Mouse (Mus musculus) T-helper 1 cell (primary cell): ENCODE measurements at regions not wholly inside any gene's neighbourhood (a gene's known extent, or its start where the extent isn't known, plus 50 kb on each side); places are given as distances from the start of the nearest gene placed in this dataset.
"Not testable (repeated sequence)": the region's sequence is repeated elsewhere in the genome, so short reads cannot be mapped to it uniquely, and the experiment has no call there.

ENCODE experiments used
- in situ Hi-C: fragments of 300-600 bp; cut with MboI, MseI; formaldehyde crosslinking; loops from one replicate; pipeline ENCODE4 v1.15.1; 2025; ENCODE audit warnings: high pct_unique_total_duplicates

DNA sequence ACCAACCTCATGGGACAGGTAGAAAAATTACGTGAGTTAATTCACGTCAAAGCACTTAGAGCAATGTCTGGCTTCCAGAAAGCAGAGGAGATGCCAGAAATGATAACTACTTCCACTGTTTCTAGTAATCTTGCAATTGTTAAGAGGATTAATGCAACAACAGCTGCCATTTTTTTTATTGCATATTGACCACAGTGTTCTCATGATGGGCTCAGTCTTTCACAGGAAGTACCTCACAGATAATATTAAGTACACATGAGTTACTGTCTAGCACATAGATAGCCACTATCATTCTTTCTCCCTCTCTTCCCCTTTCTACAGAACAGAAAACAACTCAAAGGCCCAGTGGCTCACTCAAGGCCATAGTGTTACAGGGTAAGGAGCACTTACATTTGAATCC, 104.8 kb upstream of the Abca1 start:
- in situ Hi-C loops: no loop called here

GRCm38 (mm10) chr4:53263776-53264175, 104.1 kb upstream of the Abca1 start:
- in situ Hi-C loops: no loop called here

- in situ Hi-C loops: no loop called here
These were observed 102.8 kb upstream of the Abca1 start for GRCm38 (mm10) chr4:53262466-53262865.

- in situ Hi-C loops: no loop called here
These were observed 102.0 kb upstream of the Abca1 start for GRCm38 (mm10) chr4:53261556-53262140.

DNA sequence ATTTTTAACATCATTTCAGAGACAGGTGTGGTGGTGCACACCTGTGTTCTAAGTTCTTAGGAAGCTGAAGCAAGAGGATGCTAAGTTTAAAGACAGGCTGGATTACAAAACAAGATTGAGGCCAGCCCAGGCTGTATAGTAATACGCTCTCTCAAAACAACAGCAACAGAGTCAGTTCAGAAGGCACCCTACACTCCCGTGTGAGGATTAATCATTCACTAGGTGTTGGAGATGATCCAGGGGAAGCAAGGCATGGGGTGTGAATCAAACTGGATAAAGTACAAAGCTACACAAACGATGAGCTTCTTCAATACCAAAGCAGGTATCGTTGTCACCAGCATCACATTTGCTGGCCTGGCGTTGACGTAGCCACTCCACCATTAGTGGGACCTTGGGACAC, 99.3 kb upstream of the Abca1 start:
- in situ Hi-C loops: no loop called here

- in situ Hi-C loops: no loop called here
These were observed 97.3 kb upstream of the Abca1 start for GRCm38 (mm10) chr4:53256996-53257395.

DNA sequence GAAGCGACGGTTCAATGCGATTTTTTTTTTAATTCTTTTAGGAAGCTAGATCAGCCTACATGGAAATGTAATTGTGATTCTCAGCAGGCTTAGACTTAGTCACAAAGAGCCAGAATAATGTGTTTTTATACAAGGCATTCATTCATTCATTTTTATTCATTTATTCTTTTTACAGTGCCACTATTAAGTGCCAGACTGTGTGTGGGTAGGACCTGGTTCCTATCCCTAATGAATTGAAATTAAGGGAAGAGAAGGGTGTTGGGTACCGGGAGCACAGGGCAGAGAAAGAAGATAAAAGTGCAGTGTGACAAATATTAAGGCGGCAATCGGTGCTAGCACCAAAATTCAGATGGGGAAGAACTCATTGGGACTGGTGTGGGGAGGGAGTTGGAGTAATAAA, 94.8 kb upstream of the Abca1 start:
- in situ Hi-C loops: no loop called here

DNA sequence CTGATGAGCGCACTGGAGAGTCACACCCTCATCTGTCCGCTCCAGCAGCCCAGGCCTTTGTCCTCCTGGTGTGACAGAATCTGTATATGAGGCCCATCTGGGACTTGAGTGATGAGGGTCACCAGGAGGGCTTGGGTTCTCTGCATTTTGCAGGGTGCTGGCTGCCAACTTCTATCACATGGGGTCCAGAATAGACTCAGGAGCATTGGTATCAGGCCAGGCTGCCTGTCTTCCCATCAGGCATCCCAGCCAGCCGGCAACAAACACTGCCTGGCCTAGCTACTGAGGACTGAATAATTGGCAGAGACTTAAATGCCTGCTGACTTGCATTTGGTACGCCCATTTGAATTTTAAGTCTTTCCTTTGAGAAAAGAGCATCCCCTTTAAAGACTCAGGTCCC, 94.0 kb upstream of the Abca1 start:
- in situ Hi-C loops: no loop called here

DNA sequence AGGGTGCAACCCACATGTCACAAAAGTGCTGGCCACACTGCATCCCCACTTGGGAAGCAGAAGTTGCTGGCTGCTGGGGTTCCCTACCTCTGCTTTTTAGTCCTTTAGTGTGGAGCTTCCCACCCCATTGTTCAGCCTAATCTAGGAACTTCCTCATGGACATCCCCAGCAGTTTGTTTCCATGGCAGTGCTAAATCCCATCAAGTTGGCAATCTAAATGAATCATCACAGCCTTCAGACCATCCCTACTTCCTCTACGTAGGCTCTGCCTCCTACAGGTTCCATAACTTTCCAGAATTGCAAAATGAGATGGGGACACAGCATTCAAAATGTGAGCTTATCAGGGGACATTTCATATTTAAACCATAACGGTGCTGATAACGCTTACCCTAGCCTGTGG, 90.6 kb upstream of the Abca1 start:
- in situ Hi-C loops: no loop called here

GRCm38 (mm10) chr4:53246083-53246747, 86.5 kb upstream of the Abca1 start:
- in situ Hi-C loops: no loop called here

GRCm38 (mm10) chr4:53245553-53245952, 85.9 kb upstream of the Abca1 start:
- in situ Hi-C loops: no loop called here

DNA sequence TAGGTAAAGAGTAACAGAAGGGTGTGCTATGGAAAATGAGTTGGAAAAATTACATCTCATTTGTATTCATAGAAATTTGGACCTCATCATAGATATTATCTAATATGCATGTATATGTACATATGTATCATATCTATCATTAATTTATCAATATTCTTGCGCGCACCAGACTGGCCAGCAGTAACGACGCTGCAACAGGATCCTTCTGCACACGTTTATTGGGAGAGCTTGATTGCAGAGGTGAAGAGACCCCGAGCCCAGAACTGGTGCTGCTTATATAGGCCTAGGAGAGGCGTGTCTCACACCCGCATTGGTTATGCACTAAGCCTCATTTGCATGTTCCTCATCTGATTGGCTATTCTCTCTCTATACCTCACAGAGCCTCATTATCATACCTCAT, 83.8 kb upstream of the Abca1 start:
- in situ Hi-C loops: not testable (repeated sequence)

DNA sequence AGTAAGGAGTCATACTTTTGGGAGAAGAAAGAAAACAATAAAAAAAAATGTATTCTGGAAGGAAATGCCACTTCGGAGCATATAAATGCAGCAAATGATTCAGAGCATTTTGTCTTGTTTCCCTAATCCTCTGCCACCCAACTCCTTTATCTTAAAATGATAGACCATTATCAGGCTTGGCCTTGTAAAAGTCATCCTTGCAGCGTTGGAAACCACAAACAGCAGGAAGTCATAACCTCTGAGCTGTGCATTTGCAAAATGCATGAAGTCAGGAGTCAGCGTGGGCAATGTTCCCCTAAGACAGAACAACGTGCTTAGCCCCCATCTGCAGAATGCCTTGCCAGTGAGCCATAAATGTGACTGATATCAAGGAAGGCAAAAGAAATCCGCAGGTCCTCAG, 80.2 kb upstream of the Abca1 start:
- in situ Hi-C loops: no loop called here

DNA sequence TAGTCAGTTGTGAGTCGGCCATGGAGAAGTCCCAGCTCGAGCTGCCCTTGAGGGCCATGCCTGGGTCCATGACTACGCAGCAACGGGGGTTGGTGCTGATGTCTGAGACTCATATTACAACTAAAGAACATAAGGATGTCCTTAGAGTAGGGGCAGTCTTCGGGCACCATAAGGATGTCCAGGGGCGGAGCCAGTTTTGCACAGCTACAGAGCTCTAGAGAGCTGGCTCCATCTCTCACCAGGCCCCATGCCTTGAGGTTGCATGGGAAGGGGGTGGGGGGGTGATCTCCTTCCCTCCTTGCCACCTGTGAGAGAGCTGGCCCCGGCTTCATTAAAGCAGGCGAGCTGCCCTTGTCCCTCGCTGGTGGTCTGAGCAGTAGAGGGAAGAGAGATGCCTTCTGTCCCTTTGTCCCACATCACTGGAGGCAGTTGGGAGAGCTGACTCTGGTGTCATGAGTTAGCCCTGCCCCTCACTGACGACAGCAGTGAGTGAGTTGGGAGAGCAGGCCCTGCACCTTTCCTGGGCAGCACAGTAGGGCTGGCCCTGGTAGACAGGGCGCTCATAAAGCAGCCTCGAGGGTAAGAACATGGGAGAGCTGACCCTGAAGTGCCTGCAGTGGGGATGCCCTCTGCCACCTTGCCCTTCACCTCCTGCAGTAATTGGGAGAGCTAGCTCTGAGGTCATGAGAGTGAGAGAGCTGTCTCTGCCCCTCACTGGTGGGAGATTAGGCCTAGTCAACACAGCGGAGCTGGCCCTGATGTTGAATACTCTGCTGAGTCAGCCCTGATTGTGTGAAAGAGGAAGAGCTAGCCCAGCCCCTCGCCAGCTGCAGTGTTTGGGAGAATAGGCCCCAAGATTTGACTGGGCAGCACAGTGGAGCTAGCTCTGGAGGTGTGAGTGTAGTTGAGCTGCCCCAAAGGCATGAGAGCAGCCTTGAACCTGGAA, 78.9 kb upstream of the Abca1 start:
- in situ Hi-C loops: no loop called here

- in situ Hi-C loops: no loop called here
These were observed 76.2 kb upstream of the Abca1 start for GRCm38 (mm10) chr4:53235870-53236269.

- in situ Hi-C loops: no loop called here
These were observed 72.7 kb upstream of the Abca1 start for GRCm38 (mm10) chr4:53232436-53232835.

GRCm38 (mm10) chr4:53231867-53232266, 72.2 kb upstream of the Abca1 start:
- in situ Hi-C loops: no loop called here

- in situ Hi-C loops: no loop called here
These were observed 71.4 kb upstream of the Abca1 start for GRCm38 (mm10) chr4:53231046-53231445.

GRCm38 (mm10) chr4:53228444-53228843, 68.7 kb upstream of the Abca1 start:
- in situ Hi-C loops: no loop called here

DNA sequence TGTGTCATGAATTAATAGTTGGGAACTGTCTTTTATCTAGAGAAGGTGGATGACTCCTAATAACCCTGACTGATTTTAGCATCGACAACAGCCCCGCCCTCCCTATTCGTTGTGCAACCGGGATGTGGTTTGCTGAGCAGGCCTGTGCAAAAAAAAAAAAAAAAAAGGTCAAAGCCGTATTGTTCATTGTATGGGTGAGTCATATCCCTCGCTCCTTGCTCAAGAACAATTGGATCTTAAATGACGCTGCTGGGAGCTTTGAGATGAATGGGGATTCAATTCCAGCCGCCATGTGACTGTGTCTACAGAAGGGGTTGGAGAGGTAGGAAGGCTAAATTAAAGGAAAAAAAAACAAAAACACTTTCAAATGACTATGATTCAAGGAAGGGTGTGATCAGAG, 68.1 kb upstream of the Abca1 start:
- in situ Hi-C loops: no loop called here

DNA sequence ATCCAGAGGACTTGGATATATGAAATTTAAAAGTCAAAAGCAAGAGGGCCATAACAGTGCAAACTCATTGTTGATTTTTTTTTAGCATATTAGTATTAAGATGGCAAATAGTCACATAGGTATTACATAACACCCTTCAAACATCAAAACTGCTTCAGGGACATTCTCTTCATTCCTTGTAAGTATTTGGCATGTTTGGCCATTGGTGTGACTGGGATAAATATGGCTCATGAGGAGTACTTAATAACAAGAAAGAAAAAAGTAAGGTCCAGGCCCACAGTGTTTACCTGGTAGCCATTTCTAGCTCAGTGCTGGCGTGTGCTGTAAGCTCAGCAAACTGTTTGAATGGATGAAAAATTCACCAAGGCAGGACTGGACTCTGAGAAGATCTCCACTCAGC, 67.4 kb upstream of the Abca1 start:
- in situ Hi-C loops: no loop called here

DNA sequence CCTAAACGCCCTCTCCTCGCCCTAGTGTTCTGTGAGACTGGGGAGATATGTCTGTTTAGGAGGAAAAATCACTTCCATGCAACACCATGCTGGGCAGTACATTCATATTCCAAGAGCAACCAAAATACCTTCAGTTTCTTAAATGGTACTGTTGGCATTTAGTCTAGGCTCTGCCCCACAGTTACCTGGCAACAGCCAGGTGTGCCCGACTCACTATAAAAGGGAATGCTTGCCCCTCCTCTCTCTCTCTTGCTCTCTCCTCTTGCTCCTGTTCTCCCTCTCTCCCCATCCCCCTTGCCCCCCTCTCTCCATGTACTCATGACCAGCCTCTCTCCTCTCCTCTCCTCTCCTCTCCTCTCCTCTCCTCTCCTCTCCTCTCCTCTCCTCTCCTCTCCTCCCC, 66.7 kb upstream of the Abca1 start:
- in situ Hi-C loops: no loop called here

- in situ Hi-C loops: no loop called here
These were observed 63.7 kb upstream of the Abca1 start for GRCm38 (mm10) chr4:53223379-53223778.
